Mouse (Mus musculus): ENCODE results near the gene Gng8. TPM values are rescaled to one million over a fixed set of nuclear protein-coding genes. Genes with fewer than 3 reads are reported as not detected.

Gene Gng8
- 2.3 TPM for polyA plus RNA-seq (2015; fragmentation: Illumina TruSeq; extraction: RNeasy Lipid Tissue Mini Kit (QIAGEN cat#74804); ENCODE audit: insufficient read depth, low read depth, low replicate concordance)

GRCm38 (mm10) chr7:16891641-16892351 lies at the start of gene Gng8:
Gene Gng8, plus strand, starts transcription at chr7:16891786.

GRCm38 (mm10) chr7:16842645-16843063 lies 48.9 kb upstream of the Gng8 start, which contains the start of gene Prkd2:
Gene Prkd2, plus strand, starts transcription at chr7:16842902.

GRCm38 (mm10) chr7:16875310-16875325 lies 16.5 kb upstream of the Gng8 start, which contains the start of gene Dact3:
Gene Dact3, plus strand, starts transcription at chr7:16875317.

GRCm38 (mm10) chr7:16906281-16906680 lies 14.7 kb downstream of the Gng8 start, which contains the start of gene Ptgir:
Gene Ptgir, plus strand, starts transcription at chr7:16906490.

GRCm38 (mm10) chr7:16924037-16924834 lies 32.6 kb downstream of the Gng8 start, which contains the start of gene Calm3:
Gene Calm3, minus strand, starts transcription at chr7:16924114.

GRCm38 (mm10) chr7:16944061-16944807 lies 52.6 kb downstream of the Gng8 start, which contains the start of gene Pnmal2:
Gene Pnmal2, plus strand, starts transcription at chr7:16944682.

Other genes starting within 250 kb of the Gng8 start
- not detected for gene Ceacam15, start 216.1 kb upstream of the Gng8 start, polyA plus RNA-seq (2015; fragmentation: Illumina TruSeq; extraction: RNeasy Lipid Tissue Mini Kit (QIAGEN cat#74804); ENCODE audit: insufficient read depth, low read depth, low replicate concordance)
- gene Ceacam9, start 169.9 kb upstream of the Gng8 start, polyA plus RNA-seq (2015; fragmentation: Illumina TruSeq; extraction: RNeasy Lipid Tissue Mini Kit (QIAGEN cat#74804); ENCODE audit: insufficient read depth, low read depth, low replicate concordance), result not detected
- gene Ap2s1, start 153.4 kb upstream of the Gng8 start, polyA plus RNA-seq (2015; fragmentation: Illumina TruSeq; extraction: RNeasy Lipid Tissue Mini Kit (QIAGEN cat#74804); ENCODE audit: insufficient read depth, low read depth, low replicate concordance), result 40.1 TPM
- gene Slc1a5, start 110.4 kb upstream of the Gng8 start, polyA plus RNA-seq (2015; fragmentation: Illumina TruSeq; extraction: RNeasy Lipid Tissue Mini Kit (QIAGEN cat#74804); ENCODE audit: insufficient read depth, low read depth, low replicate concordance), result 94.8 TPM
- 28.4 TPM for gene Strn4, start 75.9 kb upstream of the Gng8 start, polyA plus RNA-seq (2015; fragmentation: Illumina TruSeq; extraction: RNeasy Lipid Tissue Mini Kit (QIAGEN cat#74804); ENCODE audit: insufficient read depth, low read depth, low replicate concordance)
- gene Fkrp, start 75.1 kb upstream of the Gng8 start, polyA plus RNA-seq (2015; fragmentation: Illumina TruSeq; extraction: RNeasy Lipid Tissue Mini Kit (QIAGEN cat#74804); ENCODE audit: insufficient read depth, low read depth, low replicate concordance), result 4.5 TPM
- 6.3 TPM for gene Prkd2, start 48.9 kb upstream of the Gng8 start, polyA plus RNA-seq (2015; fragmentation: Illumina TruSeq; extraction: RNeasy Lipid Tissue Mini Kit (QIAGEN cat#74804); ENCODE audit: insufficient read depth, low read depth, low replicate concordance)
- gene Dact3, start 16.5 kb upstream of the Gng8 start, polyA plus RNA-seq (2015; fragmentation: Illumina TruSeq; extraction: RNeasy Lipid Tissue Mini Kit (QIAGEN cat#74804); ENCODE audit: insufficient read depth, low read depth, low replicate concordance), result 1.1 TPM
- 1.8 TPM for gene Ptgir, start 14.7 kb downstream of the Gng8 start, polyA plus RNA-seq (2015; fragmentation: Illumina TruSeq; extraction: RNeasy Lipid Tissue Mini Kit (QIAGEN cat#74804); ENCODE audit: insufficient read depth, low read depth, low replicate concordance)
- gene Calm3, start 32.3 kb downstream of the Gng8 start, polyA plus RNA-seq (2015; fragmentation: Illumina TruSeq; extraction: RNeasy Lipid Tissue Mini Kit (QIAGEN cat#74804); ENCODE audit: insufficient read depth, low read depth, low replicate concordance), result 43.4 TPM
- gene Pnmal2, start 52.9 kb downstream of the Gng8 start, polyA plus RNA-seq (2015; fragmentation: Illumina TruSeq; extraction: RNeasy Lipid Tissue Mini Kit (QIAGEN cat#74804); ENCODE audit: insufficient read depth, low read depth, low replicate concordance), result 11.8 TPM
- 1.4 TPM for gene Pnmal1, start 67.9 kb downstream of the Gng8 start, polyA plus RNA-seq (2015; fragmentation: Illumina TruSeq; extraction: RNeasy Lipid Tissue Mini Kit (QIAGEN cat#74804); ENCODE audit: insufficient read depth, low read depth, low replicate concordance)
- 0.20 TPM for gene Gm42372, start 91.3 kb downstream of the Gng8 start, polyA plus RNA-seq (2015; fragmentation: Illumina TruSeq; extraction: RNeasy Lipid Tissue Mini Kit (QIAGEN cat#74804); ENCODE audit: insufficient read depth, low read depth, low replicate concordance)
- 0.76 TPM for gene Ccdc8, start 100.9 kb downstream of the Gng8 start, polyA plus RNA-seq (2015; fragmentation: Illumina TruSeq; extraction: RNeasy Lipid Tissue Mini Kit (QIAGEN cat#74804); ENCODE audit: insufficient read depth, low read depth, low replicate concordance)
- gene Ppp5c, start 136.1 kb downstream of the Gng8 start, polyA plus RNA-seq (2015; fragmentation: Illumina TruSeq; extraction: RNeasy Lipid Tissue Mini Kit (QIAGEN cat#74804); ENCODE audit: insufficient read depth, low read depth, low replicate concordance), result 44.1 TPM
- 0.17 TPM for gene Hif3a, start 170.6 kb downstream of the Gng8 start, polyA plus RNA-seq (2015; fragmentation: Illumina TruSeq; extraction: RNeasy Lipid Tissue Mini Kit (QIAGEN cat#74804); ENCODE audit: insufficient read depth, low read depth, low replicate concordance)
- 0.92 TPM for gene Psg16, start 182.3 kb downstream of the Gng8 start, polyA plus RNA-seq (2015; fragmentation: Illumina TruSeq; extraction: RNeasy Lipid Tissue Mini Kit (QIAGEN cat#74804); ENCODE audit: insufficient read depth, low read depth, low replicate concordance)

Data from pancreas, adult 10 weeks (tissue).